Mouse (Mus musculus) mouse trophoblast stem cell (cell line): ENCODE results near the gene Cggbp1.

ENCODE experiments used
- in situ Hi-C, 2 experiments: fragments of 300-500 bp; cut with MseI, MboI; formaldehyde crosslinking; loops; 2 replicates in 1 of 2; 3 replicates in 1 of 2; pipeline ENCODE4 v1.15.1; 2025

The Cggbp1 gene

DNA sequence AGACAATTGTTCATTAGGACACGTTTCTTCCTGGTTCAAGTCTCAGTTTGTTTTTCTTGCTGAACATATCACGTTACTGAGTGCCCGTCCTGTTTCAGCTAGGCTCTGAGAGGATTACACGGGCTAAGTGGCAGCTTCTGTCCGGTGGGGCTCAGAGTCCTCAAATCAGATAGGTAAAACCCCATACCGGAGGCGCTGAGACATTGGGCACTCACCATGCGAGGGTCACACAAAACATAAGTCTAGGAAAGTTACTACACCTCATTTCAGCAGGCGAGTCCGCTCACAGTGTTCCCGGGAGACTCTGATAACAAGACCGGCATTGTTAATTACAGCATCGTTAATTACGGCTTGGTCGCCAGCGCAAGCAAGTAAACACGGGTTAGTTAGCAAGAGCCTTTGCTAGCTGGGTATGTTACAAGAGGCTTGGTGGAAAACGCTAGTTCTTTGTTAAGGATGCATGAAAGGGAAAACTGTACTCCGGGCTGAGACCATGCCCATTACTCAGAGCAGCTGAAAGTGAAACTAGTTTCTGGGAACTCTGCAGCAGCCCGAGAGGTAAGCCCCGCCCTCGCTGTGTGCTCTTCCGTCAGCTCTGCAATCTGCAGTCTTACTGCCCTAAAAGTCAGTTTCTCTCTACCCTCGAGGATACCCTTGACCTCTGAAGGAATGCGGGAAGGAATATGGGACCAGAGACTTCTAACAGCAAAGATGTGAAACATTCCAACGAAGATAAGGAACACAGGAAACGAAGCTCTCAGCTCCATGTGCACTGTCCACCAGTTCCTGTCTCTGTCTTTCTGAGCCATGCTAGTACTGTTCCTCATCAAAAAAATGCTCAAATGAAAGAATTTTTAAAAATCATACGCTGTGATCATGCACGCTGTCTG, 21.9 kb downstream of the Cggbp1 start:
- in situ Hi-C loops: no loop called here

DNA sequence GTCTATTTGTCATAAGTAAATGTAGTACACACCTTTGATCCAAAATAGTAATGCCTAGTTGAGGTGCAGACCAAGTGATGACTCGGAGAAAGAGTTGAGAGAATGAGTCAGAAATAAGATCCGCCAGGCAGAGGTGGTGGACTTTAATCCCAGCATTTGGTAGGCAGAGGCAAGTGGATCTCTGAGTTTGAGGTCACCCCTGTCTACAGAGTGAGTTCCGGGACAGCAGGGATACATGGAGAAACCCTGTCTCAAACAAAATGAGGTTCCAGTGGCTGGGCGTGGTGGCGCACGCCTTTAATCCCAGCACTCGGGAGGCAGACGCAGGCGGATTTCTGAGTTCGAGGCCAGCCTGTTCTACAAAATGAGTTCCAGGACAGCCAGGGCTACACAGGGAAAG, 23.6 kb downstream of the Cggbp1 start:
- in situ Hi-C loops: no loop called here

DNA sequence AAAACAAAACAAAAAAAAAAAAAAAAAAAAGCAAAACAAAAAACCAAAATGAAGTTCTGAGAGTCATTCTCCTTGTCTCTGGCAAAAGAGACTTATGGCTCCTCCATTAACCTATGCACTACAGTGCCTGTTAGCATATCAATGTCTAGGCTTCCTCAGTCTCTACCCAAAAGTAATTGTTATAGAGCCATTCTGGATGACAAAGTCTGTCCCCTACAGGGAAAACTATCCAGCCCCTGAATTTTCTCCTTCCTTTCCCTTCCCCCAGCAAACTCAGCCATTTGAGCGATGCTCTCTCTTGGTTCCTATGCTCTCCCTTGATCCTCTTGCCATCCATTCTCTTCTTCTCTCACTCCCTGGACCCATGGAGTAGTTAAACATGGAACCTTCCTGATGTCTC, 24.0 kb downstream of the Cggbp1 start:
- in situ Hi-C loops: no loop called here

DNA sequence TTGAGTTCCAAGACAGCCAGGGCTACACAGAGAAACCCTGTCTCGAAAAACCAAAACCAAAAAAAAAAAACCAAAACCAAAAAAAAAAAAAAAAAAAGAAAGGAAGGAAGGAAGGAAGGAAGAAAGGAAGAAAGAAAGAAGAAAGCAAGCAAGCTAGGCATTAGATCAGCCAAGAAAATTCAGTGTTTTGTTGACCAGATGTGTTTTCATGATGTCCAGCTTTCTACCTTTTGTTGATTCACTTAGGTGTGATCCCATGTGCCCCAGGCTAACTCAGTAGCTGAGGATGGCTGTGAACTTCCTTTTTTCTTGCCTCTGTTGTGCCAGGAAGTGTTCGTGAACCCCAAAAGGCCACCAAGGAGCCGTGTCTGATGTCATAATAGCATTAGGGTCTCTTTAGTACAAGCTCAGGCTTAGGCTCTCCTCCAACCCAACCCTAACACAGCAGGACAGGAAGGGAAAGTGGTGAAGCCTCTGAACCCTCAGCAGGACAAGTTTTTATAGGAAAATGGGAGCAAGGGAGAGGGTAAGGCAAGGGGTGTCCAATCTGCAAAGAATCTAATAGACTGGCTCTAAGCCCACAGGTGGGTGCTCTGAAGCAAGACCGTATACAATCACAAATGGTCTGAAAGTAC, 25.0 kb downstream of the Cggbp1 start:
- in situ Hi-C loops: no loop called here

DNA sequence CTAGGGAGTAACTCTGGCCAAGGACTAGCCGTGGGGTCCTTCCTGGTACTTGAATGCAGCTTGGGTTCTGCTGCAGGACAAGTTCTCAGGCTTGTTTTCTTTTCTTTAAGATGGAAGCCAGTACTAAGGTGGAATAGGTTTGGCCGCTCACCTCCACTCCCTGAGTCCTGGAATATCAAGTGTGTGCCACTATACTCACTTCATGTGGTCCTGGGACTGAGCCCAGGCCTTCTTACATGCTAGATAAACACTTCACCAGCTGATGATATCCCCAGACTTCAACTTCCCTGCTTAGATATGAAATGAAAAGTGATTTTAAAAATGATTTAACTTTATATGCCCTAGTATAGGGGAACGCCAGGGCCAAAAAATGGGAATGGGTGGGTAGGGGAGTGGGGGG, 25.5 kb downstream of the Cggbp1 start:
- in situ Hi-C loops: no loop called here

DNA sequence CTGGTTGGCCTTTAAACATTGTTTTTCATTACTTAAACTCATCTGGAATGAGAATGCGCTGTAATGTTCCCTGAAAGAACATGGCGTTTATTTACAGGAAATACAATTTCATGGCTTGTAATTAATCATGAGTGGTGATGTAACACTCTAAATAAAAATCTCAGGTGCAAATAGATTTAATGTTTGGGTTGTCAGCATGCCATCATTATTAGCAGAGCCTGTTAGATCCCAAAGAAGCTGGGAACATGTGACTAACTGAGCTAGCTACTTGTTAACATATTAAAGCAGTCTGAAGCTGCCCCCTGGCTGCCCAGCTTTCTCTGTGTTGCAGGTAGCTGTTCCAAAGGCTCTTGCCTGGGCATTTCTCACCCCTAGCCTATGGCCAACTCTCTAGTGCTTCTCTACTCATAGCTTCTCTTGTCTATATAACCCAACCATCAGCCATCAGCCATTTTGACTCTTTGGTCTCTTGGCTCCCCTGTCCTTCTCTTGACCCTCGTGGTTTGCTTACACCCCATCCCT, 26.9 kb downstream of the Cggbp1 start:
- in situ Hi-C loops: no loop called here

DNA sequence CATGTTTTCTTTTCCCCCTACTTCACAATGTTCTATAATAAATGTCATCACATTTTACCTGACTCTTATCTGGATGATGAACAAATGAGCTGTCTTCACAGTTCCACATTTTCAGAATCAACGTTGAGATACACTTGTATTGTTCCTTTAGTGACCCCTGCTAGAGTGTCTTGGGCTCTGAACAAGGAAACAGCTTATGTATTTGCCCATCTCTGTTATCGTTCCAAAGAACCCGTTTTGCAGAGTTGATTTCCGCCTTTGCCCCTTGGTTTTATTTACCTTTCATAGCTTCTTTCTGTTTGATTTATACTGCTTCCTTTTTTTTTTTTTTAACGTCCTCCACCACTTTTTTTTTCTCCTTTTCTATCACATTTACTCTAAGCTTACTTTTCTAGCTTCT, 27.9 kb downstream of the Cggbp1 start:
- in situ Hi-C loops: no loop called here

DNA sequence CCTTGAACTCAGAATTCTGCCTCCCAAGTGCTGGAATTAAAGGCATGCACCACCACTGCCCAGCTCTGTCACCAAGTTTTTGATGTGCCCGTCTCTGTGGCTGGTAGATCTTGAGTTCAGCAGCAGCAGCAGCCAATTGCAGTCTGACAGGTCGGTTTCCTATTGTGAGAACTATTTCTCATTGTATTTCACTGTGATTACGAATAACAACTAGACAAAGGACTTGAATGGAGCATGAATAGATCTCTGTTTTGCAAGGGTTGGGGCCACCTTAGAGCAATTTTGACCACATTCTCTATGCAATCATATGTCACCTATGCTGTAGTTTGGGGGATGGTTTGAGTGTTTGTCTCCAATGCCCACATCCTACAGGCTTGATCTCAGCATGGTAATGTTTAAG, 29.2 kb downstream of the Cggbp1 start:
- in situ Hi-C loops: no loop called here

DNA sequence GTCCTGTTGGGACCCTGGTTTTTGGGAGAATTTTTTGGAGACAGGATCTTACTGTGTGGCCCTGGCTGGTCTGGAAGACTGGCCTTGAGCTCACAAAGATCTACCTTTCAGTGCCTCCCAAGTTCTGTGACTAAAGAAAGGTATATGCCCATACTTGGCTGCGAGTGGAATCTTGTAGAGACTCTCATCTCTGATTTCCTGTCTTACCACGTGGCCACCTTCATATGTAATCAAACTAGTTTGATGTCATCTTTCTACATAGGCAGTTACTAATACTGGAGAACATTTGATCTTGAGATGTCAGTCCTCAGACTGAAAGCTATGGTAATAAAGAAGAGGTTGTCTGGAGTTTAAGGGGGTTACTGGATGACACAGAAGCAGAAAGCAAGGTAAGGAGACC, 29.6 kb downstream of the Cggbp1 start:
- in situ Hi-C loops: no loop called here

DNA sequence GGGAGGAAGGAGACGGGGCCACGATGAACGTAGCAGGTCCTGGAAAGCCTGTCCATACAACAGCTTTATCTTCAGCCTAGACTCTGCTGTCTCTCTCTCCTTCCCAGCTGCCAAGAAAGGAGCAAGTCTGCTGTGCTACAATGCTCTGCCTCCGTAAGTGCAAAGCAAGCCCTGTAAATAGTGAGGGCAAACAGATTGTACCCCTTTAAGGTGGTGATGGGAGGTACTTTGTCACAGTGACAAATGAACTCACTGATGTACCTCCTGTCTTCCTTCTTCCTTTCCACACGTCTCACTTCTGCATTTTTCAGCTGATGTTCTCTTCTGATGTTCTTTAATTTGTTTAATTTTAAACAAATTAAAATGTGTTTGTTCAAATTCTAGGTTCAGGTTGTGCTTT, 32.1 kb downstream of the Cggbp1 start:
- in situ Hi-C loops: no loop called here

DNA sequence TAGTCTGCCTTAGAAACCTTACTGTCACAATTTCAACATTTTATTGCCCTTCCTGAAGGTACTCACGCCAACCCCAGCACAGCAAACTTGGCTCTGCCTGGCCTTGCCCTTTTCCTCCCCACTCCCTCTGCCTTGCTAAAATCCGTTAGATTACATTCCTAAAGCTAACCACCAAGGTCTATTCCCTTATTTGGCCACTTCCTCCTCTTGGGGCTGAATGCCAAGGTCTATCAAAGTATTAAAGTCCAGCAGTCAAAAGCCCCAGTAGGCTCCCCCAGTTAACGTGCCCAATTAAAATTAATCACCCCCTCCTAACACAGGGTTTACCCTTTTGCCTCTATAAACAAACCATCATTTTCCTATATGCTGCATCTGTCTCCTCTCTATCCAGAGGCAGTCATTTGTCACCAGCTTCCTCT, 32.6 kb downstream of the Cggbp1 start:
- in situ Hi-C loops: no loop called here

DNA sequence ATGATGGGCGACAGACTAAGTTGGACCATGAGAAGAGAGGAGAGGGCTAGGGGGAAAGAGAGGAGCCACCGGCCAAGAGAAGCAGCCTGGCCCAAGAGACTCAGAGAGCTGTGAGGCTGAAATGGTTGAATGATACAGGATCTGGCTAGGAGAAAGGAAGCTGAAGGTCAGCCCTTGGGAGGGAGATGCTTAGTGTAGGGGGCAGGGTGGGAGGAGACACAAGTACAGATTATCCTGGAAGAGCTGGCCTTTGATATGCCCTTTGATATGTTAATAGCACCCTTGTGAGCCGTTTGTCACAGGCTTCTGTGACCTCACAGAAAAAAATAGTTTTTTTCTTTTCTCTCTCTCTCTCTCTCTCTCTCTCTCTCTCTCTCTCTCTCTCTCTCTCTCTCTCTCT, 33.3 kb downstream of the Cggbp1 start:
- in situ Hi-C loops: no loop called here

DNA sequence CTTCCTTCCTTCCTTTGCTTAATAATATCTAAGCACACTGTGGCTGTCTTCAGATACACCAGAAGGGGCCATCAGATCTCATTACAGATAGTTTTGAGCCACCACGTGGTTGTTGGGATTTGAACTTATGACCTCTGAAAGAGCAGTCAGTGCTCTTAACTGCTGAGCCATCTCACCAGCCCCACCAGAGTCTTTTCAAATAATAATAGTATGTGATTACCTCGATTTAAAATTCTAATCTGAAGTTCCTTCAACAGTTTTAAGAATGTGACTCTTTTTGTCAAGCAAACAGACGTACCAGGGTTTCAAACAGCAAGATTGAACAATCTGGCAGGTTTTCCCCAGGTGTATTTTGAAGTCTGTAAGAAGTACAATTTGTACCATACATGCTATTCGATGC, 33.8 kb downstream of the Cggbp1 start:
- in situ Hi-C loops: no loop called here

DNA sequence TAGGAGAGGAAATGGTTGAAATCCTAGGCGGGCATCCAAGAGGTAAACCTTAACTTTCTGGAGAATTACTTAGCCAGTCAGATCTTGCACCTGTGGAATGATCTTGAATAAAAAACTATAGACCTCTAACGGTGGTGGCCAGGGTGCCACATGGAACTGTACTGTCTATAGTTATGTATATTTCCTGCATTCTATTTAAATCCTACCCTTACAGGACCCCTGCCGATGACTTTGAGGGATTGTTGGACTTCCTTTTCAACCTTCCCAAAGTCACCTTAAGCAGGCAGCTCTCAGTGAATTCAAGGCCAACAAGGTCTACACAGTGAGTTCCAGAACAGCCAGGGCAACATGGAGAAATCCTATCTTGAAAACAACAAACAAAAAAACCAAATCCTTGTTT, 37.7 kb downstream of the Cggbp1 start:
- in situ Hi-C loops: no loop called here

DNA sequence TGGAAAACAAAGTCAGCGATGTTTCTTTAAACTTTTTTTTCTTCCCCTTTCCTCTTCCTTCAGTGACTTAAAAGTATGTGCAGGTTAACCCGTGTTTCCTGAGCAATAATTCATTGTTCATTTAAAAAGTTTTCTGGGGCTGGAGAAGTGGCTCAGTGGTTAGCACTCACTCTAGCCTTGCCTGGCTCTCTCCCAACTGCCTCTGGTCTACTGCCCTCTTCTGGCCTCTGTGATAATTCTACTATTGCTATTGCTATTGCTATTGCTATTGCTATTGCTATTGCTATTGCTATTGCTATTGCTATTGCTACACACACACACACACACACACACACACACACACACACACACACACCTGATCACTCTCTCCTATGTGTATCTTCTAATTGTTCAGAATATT, 47.3 kb downstream of the Cggbp1 start:
- in situ Hi-C loops: no loop called here

DNA sequence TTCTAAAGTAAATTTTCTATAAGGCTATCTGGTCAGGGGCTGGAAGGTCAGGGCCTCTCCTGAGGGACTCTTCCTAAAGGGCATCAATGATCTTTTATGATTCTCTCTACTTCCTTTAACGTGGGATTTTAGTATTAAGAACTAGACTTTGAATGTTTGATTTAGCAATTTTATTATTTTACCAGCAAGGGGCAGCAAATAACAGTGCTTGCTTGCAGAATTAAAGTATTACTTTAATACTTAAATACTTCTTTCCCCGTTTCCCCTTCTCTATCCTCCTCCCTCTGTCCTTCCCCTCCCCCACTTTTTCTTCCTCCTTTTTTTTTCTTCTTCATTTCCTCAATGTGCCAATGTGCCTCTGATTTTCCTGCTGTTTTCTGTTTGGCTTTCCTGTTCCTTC, 51.5 kb downstream of the Cggbp1 start:
- in situ Hi-C loops: loop anchor here (25.0 kb wide), 2 partner anchors 459 to 584 kb away; no protein-coding TSS in a partner anchor

DNA sequence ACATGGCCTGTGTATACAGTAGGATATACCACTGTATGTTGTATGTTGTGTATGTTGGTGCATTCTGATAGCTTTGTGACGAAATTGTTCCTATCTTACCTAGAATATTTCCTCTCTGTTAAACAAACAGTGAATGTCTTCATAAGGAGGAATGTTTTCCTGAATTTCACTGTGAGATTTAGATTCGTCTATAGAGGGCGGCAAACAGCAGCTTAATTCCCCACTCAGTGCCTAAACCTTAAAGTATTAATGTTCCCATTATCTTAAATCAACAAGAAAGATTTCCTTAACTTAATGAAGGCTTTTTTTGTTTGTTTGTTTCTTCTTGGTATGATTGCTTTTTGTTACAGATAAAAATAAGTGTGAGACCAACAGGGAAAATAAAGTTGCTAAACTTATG, 55.3 kb downstream of the Cggbp1 start:
- in situ Hi-C loops: loop anchor here (25.0 kb wide), 2 partner anchors 455 to 580 kb away; no protein-coding TSS in a partner anchor

DNA sequence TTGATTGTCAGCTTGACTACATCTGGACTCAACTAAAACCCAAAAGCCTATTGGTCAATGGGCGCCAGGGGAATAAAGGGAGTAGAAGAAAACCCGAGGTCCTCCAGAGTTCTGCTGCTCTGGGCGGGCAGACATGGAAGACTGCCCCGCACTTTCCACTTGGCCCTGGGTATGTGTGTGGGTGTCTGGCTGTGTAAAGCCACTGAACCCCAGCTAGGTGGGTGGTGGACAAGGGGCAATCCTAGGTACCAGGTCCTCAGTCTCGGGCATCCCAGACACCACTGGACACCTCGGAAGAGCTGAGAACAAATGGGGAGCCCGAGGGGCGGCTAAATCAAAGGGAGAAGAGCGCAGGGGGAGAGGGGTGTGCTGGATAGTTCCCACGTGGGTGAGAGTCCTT, 57.0 kb downstream of the Cggbp1 start:
- in situ Hi-C loops: loop anchor here (25.0 kb wide), 2 partner anchors 454 to 579 kb away; no protein-coding TSS in a partner anchor
